Mouse (Mus musculus) C2C12 (cell line): ENCODE data around the gene Btbd10. TPM values are rescaled to one million over a fixed set of nuclear protein-coding genes. Genes with fewer than 3 reads are reported as not detected.

Experiments
- H3K27me3 ChIP-seq: one replicate; pipeline ENCODE4 v1.6.1; 2011; ENCODE audit not compliant: control insufficient read depth, insufficient read depth, insufficient read length
- H3K36me3 ChIP-seq: one replicate; pipeline ENCODE4 v1.6.1; 2011; ENCODE audit not compliant: control insufficient read depth, insufficient read depth
- H3K4me3 ChIP-seq: one replicate; pipeline ENCODE4 v1.5.1; 2011; ENCODE audit warnings: mild to moderate bottlenecking, control low read depth; ENCODE audit not compliant: poor library complexity, insufficient read depth, severe bottlenecking
- H3K79me2 ChIP-seq: one replicate; pipeline ENCODE4 v1.6.1; 2011; ENCODE audit not compliant: control insufficient read depth, insufficient read depth
- H3K79me3 ChIP-seq: one replicate; pipeline ENCODE4 v1.6.1; 2011; ENCODE audit warnings: low read depth, control low read depth
- H3ac ChIP-seq: one replicate; pipeline ENCODE3; 2011; ENCODE audit warnings: low read depth; ENCODE audit not compliant: control insufficient read depth, insufficient read length
- CEBPB ChIP-seq: IDR thresholded peaks from one replicate; pipeline ENCODE4 v1.6.1; 2011; ENCODE audit warnings: low read depth, mild to moderate bottlenecking, control low read depth, moderate library complexity
- CTCF ChIP-seq: IDR thresholded peaks from one replicate; pipeline ENCODE4 v1.5.1; 2011; ENCODE audit not compliant: control insufficient read depth, insufficient read depth, insufficient read length
- FOSL1 ChIP-seq: IDR thresholded peaks from one replicate; pipeline ENCODE4 v1.8.0; 2011; ENCODE audit warnings: mild to moderate bottlenecking, low read length; ENCODE audit not compliant: poor library complexity, insufficient read depth, severe bottlenecking
- MAX ChIP-seq: IDR thresholded peaks from one replicate; pipeline ENCODE4 v1.6.1; 2011; ENCODE audit warnings: mild to moderate bottlenecking, control low read depth
- MYOD1 ChIP-seq: IDR thresholded peaks from one replicate; pipeline ENCODE4 v1.6.1; 2011; ENCODE audit warnings: low read depth; ENCODE audit not compliant: control insufficient read depth, insufficient read length
- MYOG ChIP-seq: IDR thresholded peaks from one replicate; pipeline ENCODE4 v1.6.1; 2011; ENCODE audit not compliant: control insufficient read depth, insufficient read length; ENCODE audit errors: extremely low read depth
- USF1 ChIP-seq: IDR thresholded peaks from one replicate; pipeline ENCODE4 v1.6.1; 2011; ENCODE audit warnings: low read depth, mild to moderate bottlenecking, control low read depth, moderate library complexity
- polyA plus RNA-seq: library from polyadenylated mRNA; unstranded; fragments of >200 nt; fragmentation: generic; extraction: Trizol; gene quantifications from one replicate; pipeline ENCODE4 v1.2.1, GENCODE M21; 2012; ENCODE audit warnings: missing spikeins

Btbd10 gene
- polyA plus RNA-seq, 1 experiment: 9.6 TPM

- no peaks in the 10 kb centered on the region for H3K36me3 ChIP-seq
- TF ChIP-seq MYOG: no peak
- TF ChIP-seq CTCF: no peak
- TF ChIP-seq CEBPB: no peak
- TF ChIP-seq MAX: no peak
- no peak for TF ChIP-seq USF1
- TF ChIP-seq FOSL1: no peak
- TF ChIP-seq MYOD1: no peak
- no peak overlapping the region for H3ac ChIP-seq
- H3K4me3 ChIP-seq: no peak overlapping the region
- H3K79me2 ChIP-seq: no peaks in the 10 kb centered on the region
- no peaks in the 10 kb centered on the region for H3K27me3 ChIP-seq
- no peaks in the 10 kb centered on the region for H3K79me3 ChIP-seq
Observed at GRCm38 (mm10) chr7:113268287-113268686, 100.9 kb downstream of the Btbd10 start.

Other genes starting within 250 kb of the Btbd10 start
- gene Arntl, start 161.9 kb downstream of the Btbd10 start, polyA plus RNA-seq: 4.0 TPM
- not detected for gene Pth, start 19.2 kb upstream of the Btbd10 start, polyA plus RNA-seq
- gene Far1, start 144.4 kb upstream of the Btbd10 start, polyA plus RNA-seq: 13.9 TPM